Mouse (Mus musculus): ENCODE data around the gene Gngt2.

GRCm38 (mm10) chr11:95827464-95828085, 9.4 kb upstream of the Gngt2 start:
- TF ChIP-seq CTCF (IDR thresholded peaks at IDR 0.05; ENCODE audit: low read depth) (peak; percentile 85), EP300 (IDR thresholded peaks at IDR 0.05; ENCODE audit: low read depth) (no peak)

Measured in liver, postnatal 0 days (tissue).